Mouse (Mus musculus) embryo, embryonic 9.5 days (tissue): Measurements from ENCODE around the gene Ssh2.

ENCODE experiments used
- DNase-seq: peaks from one replicate; pipeline ENCODE4 v3.0.0-alpha.2; 2017; ENCODE audit errors: extremely low spot score

Gene Ssh2

DNA sequence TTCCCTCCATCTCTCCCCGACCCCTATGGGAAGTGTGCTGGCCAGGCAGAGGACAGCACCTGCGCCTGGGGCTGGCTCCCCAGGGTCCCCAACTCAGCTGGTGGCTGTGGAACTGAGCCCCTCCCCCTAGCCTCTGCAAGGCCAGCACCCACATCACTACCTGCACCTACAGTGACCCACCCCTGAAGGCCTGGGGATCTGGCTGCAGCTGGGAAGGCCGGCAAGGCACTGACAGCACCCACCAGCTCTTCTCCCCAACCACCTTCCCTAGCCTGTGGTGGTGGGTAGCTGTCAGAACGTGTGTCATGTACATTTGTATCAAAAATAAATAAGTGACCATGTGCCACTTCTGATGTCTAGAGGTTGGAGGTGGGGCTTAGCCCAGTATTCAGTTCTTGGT is 291.3 kb downstream of the Ssh2 start:
- no peak for DNase-seq

DNA sequence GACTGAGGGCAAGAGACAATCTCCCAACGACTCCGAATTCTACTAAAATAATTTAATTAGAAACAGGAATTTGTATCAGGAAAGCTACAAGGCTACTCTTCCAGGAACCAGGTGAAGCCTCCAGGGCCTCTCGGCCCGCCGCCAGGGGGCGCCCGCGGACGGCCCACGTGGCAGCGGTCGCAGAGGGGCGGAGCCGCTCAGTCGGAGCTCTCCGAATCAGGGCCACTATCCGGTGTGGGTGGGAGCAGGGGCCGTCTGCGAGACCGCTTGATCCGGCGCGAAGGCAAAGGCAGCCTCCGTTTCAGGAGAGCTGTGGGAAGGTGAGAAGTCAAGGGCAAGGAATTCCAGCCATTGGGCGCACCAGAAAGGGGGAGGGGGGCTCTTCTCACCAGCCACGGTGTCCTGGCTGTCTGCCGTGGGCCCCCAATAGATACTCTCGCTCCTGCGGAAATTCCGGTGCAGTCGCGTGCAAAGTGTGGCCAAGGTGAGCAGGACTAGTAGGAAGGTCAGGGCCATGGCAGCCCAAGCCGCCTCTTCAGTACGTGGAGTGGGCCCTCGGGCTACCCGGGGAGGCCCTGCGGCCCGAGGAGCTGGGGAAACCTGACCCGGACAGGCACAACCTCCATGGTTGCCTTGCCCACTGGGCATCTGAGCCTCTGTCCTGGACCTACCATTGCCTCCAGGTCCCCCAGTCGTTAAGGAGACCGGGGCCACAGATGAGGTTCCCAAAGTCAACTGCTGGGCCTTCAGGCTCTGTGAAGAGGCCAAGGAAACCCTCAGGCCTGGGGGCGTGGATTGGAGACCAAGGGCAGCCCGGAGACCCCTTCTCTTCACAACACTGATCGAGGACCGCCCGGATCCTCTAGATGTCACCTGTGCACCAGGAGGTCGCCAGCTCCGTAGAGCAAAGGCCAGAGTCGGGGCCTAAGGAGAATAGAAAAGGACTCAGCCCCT is 292.3 kb downstream of the Ssh2 start:
- DNase-seq = peak; percentile 85
